Mouse (Mus musculus): ENCODE measurements around the gene Htr7.

Gene Htr7

DNA sequence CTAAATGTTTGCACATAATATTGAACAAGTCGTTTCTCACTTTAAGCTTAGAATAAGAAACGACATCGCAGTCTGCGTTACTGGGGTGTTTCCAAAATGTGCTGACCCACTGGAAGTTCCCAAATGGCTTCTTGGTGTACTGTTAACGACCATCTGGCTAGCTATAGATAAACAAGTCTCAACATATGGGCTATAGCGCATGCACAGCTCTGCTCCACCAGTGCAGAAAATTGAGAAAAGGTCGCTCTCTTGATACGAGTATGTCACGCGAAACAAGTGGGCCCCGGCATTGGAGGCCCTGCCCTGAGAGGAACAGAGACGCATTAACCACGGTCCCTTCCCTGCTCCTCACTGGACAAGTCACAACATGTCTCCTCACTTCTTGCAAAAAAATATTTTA is 101.6 kb downstream of the Htr7 start:
- no peak for DNase-seq

DNA sequence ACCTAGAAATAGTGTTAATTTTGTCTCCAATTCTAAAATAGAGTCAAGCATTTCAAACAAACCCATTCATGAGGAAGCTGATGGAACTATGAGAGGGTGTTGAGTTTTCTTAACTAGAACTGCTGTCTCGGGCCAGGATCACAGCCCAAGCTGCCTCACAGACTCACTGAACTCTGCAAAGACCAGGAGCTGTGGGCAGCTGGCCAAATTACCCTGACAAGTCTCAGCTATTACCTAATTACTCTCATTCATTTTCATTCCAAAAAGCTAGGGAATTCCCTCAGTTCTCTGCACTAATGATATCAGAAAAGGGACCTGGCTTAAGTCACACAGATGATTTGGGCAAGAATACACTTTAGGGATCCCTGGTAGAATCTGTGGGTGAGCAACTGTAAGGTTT is 107.4 kb downstream of the Htr7 start:
- DNase-seq = no peak

- DNase-seq = no peak
Measured at GRCm38 (mm10) chr19:35924961-35925495, 132.3 kb downstream of the Htr7 start.

GRCm38 (mm10) chr19:35924418-35924817 is 132.9 kb downstream of the Htr7 start:
- peak; percentile 76 for DNase-seq

Data from layer of hippocampus, adult 9-11 months (tissue).